Comparison of ENCODE assay signal across 18 mouse cellular contexts in genomic region chr5:123088784-123089183, GRCm38 (mm10). TPM values are rescaled to one million over a fixed set of nuclear protein-coding genes. Genes with fewer than 3 reads are reported as not detected.
"Had no signal": no experiment of that assay in that cellular context is flagged by ENCODE, and none has a peak within 500 bp of the region (broad histone marks: within the 10 kb centered on the region; RNA-seq: fewer than 3 reads in every experiment).

No protein-coding gene starts in this region.

- H3K4me3 ChIP-seq: layer of hippocampus, adult 2 months; limb, embryonic 13.5 days; lung, embryonic 15.5 days; midbrain, embryonic 12.5 days; neural tube, embryonic 13.5 days had no signal

- H3K27ac ChIP-seq: layer of hippocampus, adult 2 months; limb, embryonic 13.5 days; liver, embryonic 14.5 days; lung, embryonic 15.5 days; macrophage; midbrain, embryonic 12.5 days; neural tube, embryonic 13.5 days; stomach, postnatal 0 days had no signal

- H3K9ac ChIP-seq: limb, embryonic 13.5 days; liver, embryonic 14.5 days; lung, embryonic 15.5 days; midbrain, embryonic 12.5 days; neural tube, embryonic 13.5 days had no signal

- ATAC-seq: midbrain, embryonic 16.5 days had no signal

- DNase-seq: kidney, adult 18-20 months; kidney, postnatal 10 days; kidney, postnatal 4 days; left cerebral cortex, postnatal 4 days; lung, postnatal 14 days; right cerebral cortex, postnatal 14 days; thymus, postnatal 14 days had no signal

- H3K27me3 ChIP-seq: limb, embryonic 13.5 days; lung, embryonic 15.5 days; megakaryocyte, embryonic 14.5 days; midbrain, embryonic 12.5 days; neural tube, embryonic 13.5 days had no signal

- H3K36me3 ChIP-seq: lung, embryonic 15.5 days; midbrain, embryonic 12.5 days had no signal

- H3K4me1 ChIP-seq: limb, embryonic 13.5 days; lung, embryonic 15.5 days; midbrain, embryonic 12.5 days had no signal

- H3K4me2 ChIP-seq: limb, embryonic 13.5 days; lung, embryonic 15.5 days; midbrain, embryonic 12.5 days; neural tube, embryonic 13.5 days had no signal

- H3K9me3 ChIP-seq: limb, embryonic 13.5 days; lung, embryonic 15.5 days; midbrain, embryonic 12.5 days; neural tube, embryonic 13.5 days had no signal

RNA-seq across cellular contexts. Expression of gene Morn3, which starts 42.0 kb away (rescaled TPM):
- total RNA-seq: layer of hippocampus, adult 2 months; left cerebral cortex, postnatal 10 days; left cerebral cortex, postnatal 4 days had no signal
- polyA plus RNA-seq: limb, embryonic 13.5 days; liver, embryonic 14.5 days; macrophage; midbrain, embryonic 12.5 days had no signal
